Comparison of ENCODE assay signal across 24 mouse cellular contexts in genomic region chr2:25830786-25831185, GRCm38 (mm10). TPM values are rescaled to one million over a fixed set of nuclear protein-coding genes. Genes with fewer than 3 reads are reported as not detected.
"Had no signal": no experiment of that assay in that cellular context is flagged by ENCODE, and none has a peak within 500 bp of the region (broad histone marks: within the 10 kb centered on the region; RNA-seq: fewer than 3 reads in every experiment).

No protein-coding gene starts in this region.

- H3K36me3 ChIP-seq: limb, embryonic 13.5 days; neural tube, embryonic 13.5 days; stomach, embryonic 15.5 days had no signal

- H3K27ac ChIP-seq: layer of hippocampus, adult 2 months; limb, embryonic 13.5 days; liver, embryonic 14.5 days; macrophage; neural tube, embryonic 13.5 days; stomach, embryonic 15.5 days had no signal

- DNase-seq: kidney, postnatal 10 days; kidney, postnatal 4 days; left cerebral cortex, postnatal 4 days; lung, embryonic 14.5 days; retina, postnatal 1 day; right cerebral cortex, postnatal 4 days; thymus, postnatal 36 days had no signal

- H3K4me3 ChIP-seq: layer of hippocampus, adult 2 months; limb, embryonic 13.5 days; megakaryocyte, embryonic 14.5 days; neural tube, embryonic 13.5 days; stomach, embryonic 15.5 days had no signal

- H3K4me1 ChIP-seq: limb, embryonic 13.5 days; neural tube, embryonic 13.5 days; stomach, embryonic 15.5 days had no signal

- H3K9ac ChIP-seq: limb, embryonic 13.5 days; liver, embryonic 14.5 days; lung, embryonic 14.5 days; neural tube, embryonic 13.5 days; stomach, embryonic 15.5 days had no signal

- ATAC-seq: midbrain, embryonic 16.5 days had no signal

- H3K27me3 ChIP-seq: limb, embryonic 13.5 days; neural tube, embryonic 13.5 days; stomach, embryonic 15.5 days had no signal

- H3K9me3 ChIP-seq: limb, embryonic 13.5 days; megakaryocyte, embryonic 14.5 days; neural tube, embryonic 13.5 days; stomach, embryonic 15.5 days had no signal

- H3K4me2 ChIP-seq: limb, embryonic 13.5 days; lung, embryonic 14.5 days; midbrain, embryonic 11.5 days; neural tube, embryonic 13.5 days; stomach, embryonic 15.5 days had no signal

RNA-seq across cellular contexts. Expression of gene Lcn9, which starts 7.8 kb away (rescaled TPM):
- total RNA-seq: layer of hippocampus, adult 2 months; layer of hippocampus, postnatal 10 days; left cerebral cortex, adult 18-20 months; left cerebral cortex, postnatal 10 days; left cerebral cortex, postnatal 4 days; liver, adult 2 months had no signal
- polyA plus RNA-seq: kidney, embryonic 14.5 days; limb, embryonic 13.5 days; liver, adult 2 months; liver, embryonic 14.5 days; lung, embryonic 14.5 days; macrophage; midbrain, embryonic 11.5 days; midbrain, embryonic 16.5 days; neural tube, embryonic 13.5 days; spleen, adult 2 months; stomach, embryonic 15.5 days; testis, adult 2 months had no signal

RNA-seq across cellular contexts. Expression of gene Glt6d1, which starts 15.1 kb away (rescaled TPM):
- total RNA-seq: layer of hippocampus, adult 2 months; layer of hippocampus, postnatal 10 days; left cerebral cortex, adult 18-20 months; left cerebral cortex, postnatal 10 days; left cerebral cortex, postnatal 4 days; liver, adult 2 months had no signal
- polyA plus RNA-seq: kidney, embryonic 14.5 days; limb, embryonic 13.5 days; liver, adult 2 months; liver, embryonic 14.5 days; lung, embryonic 14.5 days; macrophage; midbrain, embryonic 11.5 days; midbrain, embryonic 16.5 days; neural tube, embryonic 13.5 days; spleen, adult 2 months; stomach, embryonic 15.5 days; thymus, postnatal 0 days had no signal

RNA-seq across cellular contexts. Expression of gene Sohlh1, which starts 16.3 kb away (rescaled TPM):
- total RNA-seq: layer of hippocampus, adult 2 months; layer of hippocampus, postnatal 10 days; left cerebral cortex, adult 18-20 months; left cerebral cortex, postnatal 10 days; left cerebral cortex, postnatal 4 days; liver, adult 2 months had no signal
- polyA plus RNA-seq: kidney, embryonic 14.5 days; liver, adult 2 months; liver, embryonic 14.5 days; lung, embryonic 14.5 days; macrophage; midbrain, embryonic 11.5 days; midbrain, embryonic 16.5 days; neural tube, embryonic 13.5 days; spleen, adult 2 months; stomach, embryonic 15.5 days had no signal

RNA-seq across cellular contexts. Expression of gene Kcnt1, which starts 32.7 kb away (rescaled TPM):
- polyA plus RNA-seq: macrophage had no signal

RNA-seq across cellular contexts. Expression of gene Gm13539, which starts 48.7 kb away (rescaled TPM):
- total RNA-seq: layer of hippocampus, adult 2 months; layer of hippocampus, postnatal 10 days; left cerebral cortex, adult 18-20 months; left cerebral cortex, postnatal 10 days; left cerebral cortex, postnatal 4 days; liver, adult 2 months had no signal
- polyA plus RNA-seq: kidney, embryonic 14.5 days; limb, embryonic 13.5 days; liver, adult 2 months; liver, embryonic 14.5 days; lung, embryonic 14.5 days; macrophage; midbrain, embryonic 11.5 days; midbrain, embryonic 16.5 days; neural tube, embryonic 13.5 days; spleen, adult 2 months; stomach, embryonic 15.5 days had no signal
